Mouse (Mus musculus) left cerebral cortex, postnatal 14 days (tissue): ENCODE measurements around the gene Slc1a5. TPM values are rescaled to one million over a fixed set of nuclear protein-coding genes. Genes with fewer than 3 reads are reported as not detected.

Experiments used
- DNase-seq, 2 experiments: peaks; one replicate each; pipeline ENCODE4 v3.0.0; 2021 to 2022; ENCODE audit warnings: low spot score in 2 of 2, mixed read lengths in 1 of 2
- intact Hi-C: fragments of 180-260 bp; cut with DNase I; formaldehyde crosslinking; loops from one replicate; pipeline ENCODE4 v1.15.1; 2025
- total RNA-seq, 2 experiments: library from RNA; stranded (reverse); gene quantifications; 2 replicates each; pipeline ENCODE4 v1.2.3; 2021

Gene Slc1a5
- total RNA-seq, 2 experiments from 2014 or later = 3.8 to 5.7 TPM

- DNase-seq = no peak
- intact Hi-C loops = no loop called here
Measured at GRCm38 (mm10) chr7:16841561-16842560, 60.7 kb downstream of the Slc1a5 start.

DNA sequence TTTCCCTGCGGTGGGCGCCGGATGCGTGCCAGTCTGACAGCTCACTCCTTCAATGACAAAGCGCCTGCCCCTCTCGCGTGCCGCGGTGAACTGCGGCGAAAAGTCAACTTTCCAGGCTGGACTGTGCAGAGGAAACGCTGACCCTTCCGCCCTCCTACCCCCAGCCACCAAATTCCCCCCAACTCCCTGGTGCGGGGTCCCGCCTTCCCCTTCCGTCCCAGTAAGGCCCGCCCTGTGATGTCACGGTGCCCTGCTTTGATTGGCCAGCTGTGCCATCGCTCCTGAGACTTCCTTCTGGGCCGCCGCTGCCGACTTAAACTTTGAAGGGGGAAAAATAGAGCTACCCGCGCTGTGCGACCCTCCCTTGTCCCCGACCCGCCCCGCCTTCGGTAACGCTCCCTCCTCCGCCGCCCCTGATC, 61.5 kb downstream of the Slc1a5 start, which contains the start of gene Prkd2:
TSS of gene Prkd2 (plus strand) at position 258 of the 419 bp plus-strand sequence.
- intact Hi-C loops = no loop called here
- DNase-seq = peak; percentile 80 to 89

DNA sequence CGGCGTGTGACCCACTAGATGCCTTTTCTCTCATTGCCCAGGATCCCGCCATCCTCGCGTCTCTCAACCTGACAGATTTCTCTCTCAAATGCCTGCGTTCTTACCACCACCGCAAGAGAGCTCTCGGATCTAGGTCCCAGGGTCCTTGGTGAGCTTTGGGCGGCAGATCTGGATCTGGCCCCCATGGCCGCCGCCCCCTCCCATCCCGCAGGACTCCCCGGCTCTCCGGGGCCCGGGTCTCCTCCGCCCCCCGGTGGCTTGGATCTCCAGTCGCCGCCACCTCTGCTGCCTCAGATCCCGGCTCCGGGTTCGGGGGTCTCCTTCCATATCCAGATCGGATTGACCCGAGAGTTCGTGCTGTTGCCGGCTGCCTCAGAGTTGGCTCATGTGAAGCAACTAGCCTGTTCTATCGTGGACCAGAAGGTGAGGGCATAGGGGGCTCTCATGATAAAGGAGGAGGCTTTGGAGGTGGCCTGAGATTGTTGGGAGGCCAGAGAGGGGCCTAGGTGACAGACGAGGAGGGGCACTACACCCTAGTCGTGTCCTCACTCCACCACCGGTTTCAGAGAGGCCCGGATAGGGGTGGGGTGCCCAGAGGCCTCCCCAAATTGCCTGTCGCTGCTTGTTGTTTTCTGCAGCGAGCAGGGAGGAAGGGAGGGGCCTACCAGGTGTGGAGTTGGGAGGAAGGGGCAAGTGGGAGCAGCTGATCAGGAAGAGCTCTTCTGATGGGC, 62.5 kb downstream of the Slc1a5 start:
- intact Hi-C loops = no loop called here
- no peak for DNase-seq

GRCm38 (mm10) chr7:16844696-16845071, 63.5 kb downstream of the Slc1a5 start:
- no peak for DNase-seq
- intact Hi-C loops = loop anchor here (5.0 kb wide), 1 partner anchor 32 kb away; no protein-coding TSS in a partner anchor

DNA sequence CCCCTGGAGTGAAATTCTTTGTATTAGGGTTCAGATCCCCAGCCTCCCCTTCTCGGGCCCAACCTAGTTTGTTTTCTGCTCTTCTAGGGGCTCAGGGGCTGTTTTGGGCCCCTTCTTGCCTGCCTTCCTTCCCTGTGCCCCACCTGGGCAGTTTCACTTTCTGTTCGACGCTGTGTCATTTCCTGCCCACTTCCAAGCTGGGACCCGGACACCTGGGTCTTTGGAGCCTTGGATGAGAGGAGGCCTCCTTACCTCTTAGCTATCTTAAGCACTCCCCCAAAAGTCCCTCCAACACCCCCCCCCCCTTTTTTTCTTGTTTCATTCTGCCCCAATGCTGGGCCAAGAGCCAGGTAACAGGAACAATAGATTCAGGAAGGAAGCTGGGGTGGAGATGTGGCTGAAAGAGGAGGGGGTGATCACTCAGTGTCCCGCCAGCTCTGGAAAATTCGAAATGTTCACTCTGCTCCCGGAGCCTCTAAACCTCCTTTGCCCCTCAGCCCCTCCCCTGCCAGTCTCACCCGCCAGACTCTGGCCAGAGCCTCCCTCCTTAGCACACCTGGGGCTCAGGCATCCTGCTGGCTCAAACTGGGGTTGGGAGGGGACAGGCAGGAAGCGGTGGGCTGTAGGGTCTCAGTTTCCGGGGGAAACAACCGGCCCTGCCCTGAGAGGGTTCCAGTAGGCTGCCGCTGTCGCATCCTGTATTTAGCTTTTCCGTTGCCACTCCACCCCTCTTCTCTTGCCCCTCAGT, 64.1 kb downstream of the Slc1a5 start:
- intact Hi-C loops = loop anchor here (5.0 kb wide), 1 partner anchor 33 kb away; no protein-coding TSS in a partner anchor
- no peak for DNase-seq

DNA sequence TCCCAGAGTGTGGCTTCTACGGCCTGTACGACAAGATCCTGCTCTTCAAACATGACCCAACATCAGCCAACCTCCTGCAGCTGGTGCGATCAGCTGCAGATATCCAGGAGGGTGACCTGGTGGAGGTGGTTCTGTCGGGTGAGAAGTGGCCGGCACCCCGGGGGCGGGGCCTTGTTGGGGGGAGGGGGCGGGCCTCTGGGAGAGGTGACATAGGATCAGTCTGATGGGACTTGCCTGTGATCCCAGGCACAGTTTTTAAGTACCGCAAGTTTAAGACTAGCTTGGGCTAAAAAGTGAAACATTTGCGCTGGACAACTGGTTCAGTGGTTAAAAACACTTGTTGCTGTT, 64.7 kb downstream of the Slc1a5 start:
- DNase-seq = no peak
- intact Hi-C loops = loop anchor here (5.0 kb wide), 1 partner anchor 33 kb away; no protein-coding TSS in a partner anchor

GRCm38 (mm10) chr7:16846775-16847174, 65.6 kb downstream of the Slc1a5 start:
- intact Hi-C loops = loop anchor here (5.0 kb wide), 1 partner anchor 34 kb away; no protein-coding TSS in a partner anchor
- no peak for DNase-seq

DNA sequence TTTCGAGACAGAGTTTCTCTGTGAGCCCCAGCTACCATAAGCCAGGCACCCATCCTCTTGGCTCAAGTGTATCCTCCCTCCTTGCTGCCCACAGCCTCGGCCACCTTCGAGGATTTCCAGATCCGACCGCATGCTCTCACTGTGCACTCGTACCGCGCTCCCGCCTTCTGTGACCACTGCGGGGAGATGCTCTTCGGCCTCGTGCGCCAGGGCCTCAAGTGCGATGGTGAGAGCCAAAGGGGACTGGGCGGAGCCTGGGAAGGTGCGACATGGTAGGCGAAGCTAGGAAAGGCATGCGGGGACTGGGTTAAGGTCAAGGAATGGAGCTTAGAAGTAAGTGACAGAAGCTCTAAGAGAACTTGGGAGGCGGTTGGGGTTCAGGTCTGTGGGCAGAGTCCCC, 66.4 kb downstream of the Slc1a5 start:
- intact Hi-C loops = loop anchor here (5.0 kb wide), 1 partner anchor 35 kb away; no protein-coding TSS in a partner anchor
- no peak for DNase-seq

Other genes with a start within 250 kb of the Slc1a5 start
- gene Arhgap35, start 166.3 kb upstream of the Slc1a5 start, total RNA-seq = 100 to 1,000 TPM; 138 to 148 TPM
- not detected for gene Ceacam15, start 105.6 kb upstream of the Slc1a5 start, total RNA-seq
- gene Ceacam9, start 59.4 kb upstream of the Slc1a5 start, total RNA-seq = not detected
- gene Ap2s1, start 42.9 kb upstream of the Slc1a5 start, total RNA-seq = 100 to 1,000 TPM; 349 to 363 TPM
- gene Strn4, start 34.5 kb downstream of the Slc1a5 start, total RNA-seq = 100 to 1,000 TPM; 333 to 347 TPM
- 10 to 100 TPM; 50.3 to 57.2 TPM for gene Fkrp, start 35.4 kb downstream of the Slc1a5 start, total RNA-seq
- 1 to 10 TPM; 9.0 to 9.3 TPM for gene Prkd2, start 61.6 kb downstream of the Slc1a5 start, total RNA-seq
- 100 to 1,000 TPM; 130 to 141 TPM for gene Dact3, start 94.0 kb downstream of the Slc1a5 start, total RNA-seq
- 1 to 10 TPM; 1.2 to 1.5 TPM for gene Gng8, start 110.4 kb downstream of the Slc1a5 start, total RNA-seq
- gene Ptgir, start 125.2 kb downstream of the Slc1a5 start, total RNA-seq = under 1 TPM in 1 of 2 experiments, not detected in 1; 0.11 TPM
- 1,000 to 10,000 TPM; 2,088 to 2,136 TPM for gene Calm3, start 142.8 kb downstream of the Slc1a5 start, total RNA-seq
- 100 to 1,000 TPM; 215 to 249 TPM for gene Pnmal2, start 163.3 kb downstream of the Slc1a5 start, total RNA-seq
- 10 to 100 TPM; 85.4 to 91.6 TPM for gene Pnmal1, start 178.3 kb downstream of the Slc1a5 start, total RNA-seq
- 10 to 100 TPM; 59.2 to 61.7 TPM for gene Gm42372, start 201.7 kb downstream of the Slc1a5 start, total RNA-seq
- gene Ccdc8, start 211.4 kb downstream of the Slc1a5 start, total RNA-seq = 1 to 10 TPM; 3.0 TPM
- gene Ppp5c, start 246.6 kb downstream of the Slc1a5 start, total RNA-seq = 100 to 1,000 TPM; 182 to 185 TPM